Mouse (Mus musculus) hindbrain, embryonic 12.5 days (tissue): ENCODE measurements at regions not wholly inside any gene's neighbourhood (a gene's known extent, or its start where the extent isn't known, plus 50 kb on each side); places are given as distances from the start of the nearest gene placed in this dataset.

Experiments
- ATAC-seq: fragments of 200-750 bp; cut with Nextera tagmentation; 2 replicates; pipeline ENCODE4 v1.8.0; 2017; ENCODE audit warnings: moderate TSS enrichment; ENCODE audit not compliant: low FRiP score
- H3K27ac ChIP-seq: fragments of 300-500 bp; sonication (generic); 2 replicates; pipeline ENCODE4 v1.5.1; 2016; ENCODE audit warnings: mild to moderate bottlenecking
- H3K27me3 ChIP-seq: fragments of 300-500 bp; sonication (generic); 2 replicates; pipeline ENCODE4 v1.6.1; 2016; ENCODE audit warnings: mild to moderate bottlenecking
- H3K36me3 ChIP-seq: fragments of 300-500 bp; sonication (generic); 2 replicates; pipeline ENCODE4 v1.6.1; 2016; ENCODE audit warnings: mild to moderate bottlenecking
- H3K4me1 ChIP-seq: fragments of 300-500 bp; sonication (generic); 2 replicates; pipeline ENCODE4 v1.6.1; 2016
- H3K4me2 ChIP-seq: fragments of 300-500 bp; sonication (generic); replicated peaks from 2 replicates; pipeline ENCODE4 v1.6.1; 2016; ENCODE audit warnings: mild to moderate bottlenecking
- H3K4me3 ChIP-seq: fragments of 300-500 bp; sonication (generic); 2 replicates; pipeline ENCODE4 v1.5.1; 2016; ENCODE audit warnings: mild to moderate bottlenecking
- H3K9ac ChIP-seq: fragments of 300-500 bp; sonication (generic); 2 replicates; pipeline ENCODE4 v1.6.1; 2016; ENCODE audit warnings: mild to moderate bottlenecking, moderate library complexity
- H3K9me3 ChIP-seq: fragments of 300-500 bp; sonication (generic); replicated peaks from 2 replicates; pipeline ENCODE4 v1.6.1; 2016; ENCODE audit warnings: mild to moderate bottlenecking
- whole genome bisulfite sequencing: fragments of 180-500 bp; shearing (Covaris S2); methylation state at CpG from one replicate; pipeline ENCODE4 v1.1.7; 2016; 5-methylcytosine and 5-hydroxymethylcytosine counted together

- H3K27ac ChIP-seq, result no peak overlapping the region
- H3K36me3 ChIP-seq, result no peaks in the 10 kb centered on the region
- no peak overlapping the region for H3K4me2 ChIP-seq
- 47% methylated on average over 11 of the region's 11 CpGs for WGBS
- no peak overlapping the region for H3K4me3 ChIP-seq
- no peaks in the 10 kb centered on the region for H3K9me3 ChIP-seq
- peaks cover 17% of the 10 kb centered on the region for H3K4me1 ChIP-seq
- H3K27me3 ChIP-seq, result peaks cover 41% of the 10 kb centered on the region
- no peak overlapping the region for H3K9ac ChIP-seq
- ATAC-seq, result no peak
These were observed 85.6 kb upstream of the Spaca7 start for GRCm38 (mm10) chr8:12487201-12487600.

GRCm38 (mm10) chr8:12489194-12489593, 83.6 kb upstream of the Spaca7 start:
- ATAC-seq, result no peak
- H3K27me3 ChIP-seq, result peaks cover 34% of the 10 kb centered on the region
- H3K9ac ChIP-seq, result no peak overlapping the region
- no peak overlapping the region for H3K27ac ChIP-seq
- no peak overlapping the region for H3K4me3 ChIP-seq
- no peaks in the 10 kb centered on the region for H3K36me3 ChIP-seq
- H3K9me3 ChIP-seq, result no peaks in the 10 kb centered on the region
- peaks cover 13% of the 10 kb centered on the region for H3K4me1 ChIP-seq
- WGBS, result 94% methylated on average over 5 of the region's 5 CpGs
- H3K4me2 ChIP-seq, result no peak overlapping the region

- Histone ChIP-seq H3K9ac (no peak overlapping the region), H3K4me2 (no peak overlapping the region), H3K9me3 (no peaks in the 10 kb centered on the region), H3K36me3 (no peaks in the 10 kb centered on the region), H3K4me1 (peaks cover 12% of the 10 kb centered on the region; the same call in 1 of the 2 replicates), H3K27me3 (peaks cover 35% of the 10 kb centered on the region), H3K27ac (no peak overlapping the region), H3K4me3 (no peak overlapping the region)
- WGBS, result 88% methylated on average over 6 of the region's 6 CpGs
- no peak for ATAC-seq
These were observed 81.4 kb upstream of the Spaca7 start for GRCm38 (mm10) chr8:12491472-12491871.

DNA sequence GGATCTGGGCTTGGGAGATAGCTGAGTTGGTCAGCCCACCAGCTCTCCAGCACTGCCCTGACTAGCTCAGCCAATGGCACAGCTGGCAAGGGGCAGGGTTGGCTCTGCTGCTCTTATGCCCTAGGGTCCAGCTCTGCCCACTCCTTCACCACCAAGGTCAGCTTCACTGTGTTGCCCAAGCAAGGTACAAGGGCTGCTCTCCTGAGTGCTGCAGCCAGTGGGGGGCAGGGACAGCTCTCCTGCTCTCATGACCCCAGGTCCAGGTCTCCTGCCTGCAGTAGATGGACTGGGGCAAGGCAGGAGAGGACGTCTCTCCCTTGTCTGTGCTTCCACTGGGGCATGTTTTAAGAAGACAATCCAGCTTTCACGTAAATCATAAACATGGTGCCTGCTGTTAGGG, 80.4 kb upstream of the Spaca7 start:
- no peak overlapping the region for H3K9ac ChIP-seq
- WGBS, result 65% methylated on average over 2 of the region's 2 CpGs
- H3K4me2 ChIP-seq, result no peak overlapping the region
- H3K27me3 ChIP-seq, result peaks cover 37% of the 10 kb centered on the region
- H3K36me3 ChIP-seq, result no peaks in the 10 kb centered on the region
- no peaks in the 10 kb centered on the region for H3K9me3 ChIP-seq
- no peak overlapping the region for H3K4me3 ChIP-seq
- H3K27ac ChIP-seq, result no peak overlapping the region
- no peak for ATAC-seq
- H3K4me1 ChIP-seq, result peaks cover 12% of the 10 kb centered on the region

DNA sequence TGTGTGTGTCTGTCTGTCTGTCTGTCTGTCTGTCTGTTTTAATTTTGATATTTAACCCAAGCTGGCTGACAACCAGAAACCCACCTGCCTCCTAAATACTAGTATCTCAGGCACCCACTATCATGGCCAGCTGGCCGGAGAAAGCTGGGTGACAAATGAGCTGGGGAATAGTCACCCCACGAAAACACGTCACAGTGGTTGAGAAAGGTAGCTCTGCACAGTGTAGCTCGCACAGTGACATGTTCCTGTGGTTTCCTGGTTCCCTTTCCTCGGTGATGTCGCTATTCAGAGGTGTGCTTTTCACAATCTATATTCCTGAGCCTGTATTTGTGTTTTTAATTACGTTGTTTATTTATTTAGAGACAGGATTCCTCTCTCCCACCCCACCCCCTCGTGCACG, 78.3 kb upstream of the Spaca7 start:
- H3K4me2 ChIP-seq, result no peak overlapping the region
- H3K4me1 ChIP-seq, result peaks cover 13% of the 10 kb centered on the region
- H3K36me3 ChIP-seq, result no peaks in the 10 kb centered on the region
- no peak overlapping the region for H3K27ac ChIP-seq
- no peak for ATAC-seq
- WGBS, result 78% methylated on average over 9 of the region's 9 CpGs
- peaks cover 51% of the 10 kb centered on the region for H3K27me3 ChIP-seq
- H3K9me3 ChIP-seq, result no peaks in the 10 kb centered on the region
- H3K4me3 ChIP-seq, result no peak overlapping the region
- H3K9ac ChIP-seq, result no peak overlapping the region

- 10% methylated on average over 6 of the region's 6 CpGs for WGBS
These were observed 75.4 kb upstream of the Spaca7 start for GRCm38 (mm10) chr8:12497420-12497819.

GRCm38 (mm10) chr8:12499658-12500057, 73.2 kb upstream of the Spaca7 start:
- WGBS, result 12% methylated on average over 5 of the region's 5 CpGs
- ATAC-seq, result no peak
- Histone ChIP-seq H3K9ac (no peak overlapping the region), H3K4me1 (peaks cover 39% of the 10 kb centered on the region), H3K4me2 (no peak overlapping the region), H3K4me3 (no peak overlapping the region), H3K9me3 (no peaks in the 10 kb centered on the region), H3K27me3 (peaks cover 69% of the 10 kb centered on the region), H3K27ac (no peak overlapping the region), H3K36me3 (no peaks in the 10 kb centered on the region)

More at GRCm38 (mm10) chr8:12497420-12497819, 75.4 kb upstream of the Spaca7 start:
- Histone ChIP-seq H3K4me1 (peaks cover 23% of the 10 kb centered on the region), H3K27me3 (peaks cover 76% of the 10 kb centered on the region), H3K27ac (no peak overlapping the region), H3K9me3 (no peaks in the 10 kb centered on the region), H3K9ac (no peak overlapping the region), H3K36me3 (no peaks in the 10 kb centered on the region), H3K4me2 (no peak overlapping the region), H3K4me3 (no peak overlapping the region)
- no peak for ATAC-seq

DNA sequence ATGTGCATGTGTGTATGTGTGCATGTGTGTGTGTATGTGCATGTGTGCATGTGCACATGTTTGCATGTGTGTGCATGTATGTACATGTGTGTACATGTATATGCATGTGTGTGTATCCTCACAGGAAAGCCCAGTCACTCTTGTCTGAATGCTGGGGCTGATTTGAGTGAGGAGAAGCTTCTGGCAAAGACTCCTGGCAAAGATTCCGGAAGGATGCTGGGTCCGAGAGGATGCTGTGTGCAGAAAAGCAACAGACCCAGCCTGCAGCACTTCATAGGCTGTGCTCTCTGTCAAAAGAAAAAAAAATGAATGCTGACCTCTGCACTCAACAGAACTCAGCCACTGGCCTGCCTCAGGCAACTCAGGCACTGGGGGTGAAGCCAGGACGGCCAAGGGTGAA, 72.5 kb upstream of the Spaca7 start:
- Histone ChIP-seq H3K36me3 (no peaks in the 10 kb centered on the region), H3K4me1 (peaks cover 42% of the 10 kb centered on the region), H3K9me3 (no peaks in the 10 kb centered on the region), H3K27ac (no peak overlapping the region), H3K4me3 (no peak overlapping the region), H3K4me2 (no peak overlapping the region), H3K27me3 (peaks cover 71% of the 10 kb centered on the region), H3K9ac (no peak overlapping the region)
- WGBS, result 42% methylated on average over 3 of the region's 3 CpGs
- no peak for ATAC-seq

- peak overlapping the region; percentile 52 for H3K4me2 ChIP-seq
- H3K27me3 ChIP-seq, result peaks cover 69% of the 10 kb centered on the region
These were observed 71.0 kb upstream of the Spaca7 start for GRCm38 (mm10) chr8:12501824-12502223.

DNA sequence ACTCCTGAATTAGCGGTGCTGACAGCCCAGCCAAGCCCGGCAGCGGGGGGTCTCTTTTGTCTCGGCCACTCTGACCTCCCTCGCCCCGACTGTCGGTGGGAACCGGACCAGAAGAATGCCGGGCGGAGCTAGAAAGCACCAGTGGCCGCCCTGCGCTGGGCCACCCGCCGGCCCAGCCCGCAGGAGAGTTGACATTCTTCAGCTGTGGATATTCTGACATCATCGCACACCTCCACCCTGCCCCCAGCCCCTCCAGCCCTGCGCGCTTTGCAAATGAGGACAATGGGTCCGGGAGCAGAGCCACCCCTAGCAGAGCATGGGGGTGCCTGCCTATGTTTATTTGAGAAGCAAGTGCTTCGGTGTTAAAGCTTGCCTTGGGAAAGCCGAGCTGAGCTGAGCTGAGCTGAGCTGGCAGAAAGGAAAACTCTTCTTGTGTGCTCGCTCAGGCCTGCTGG, 70.5 kb upstream of the Spaca7 start:
- Histone ChIP-seq H3K4me1 (peaks cover 33% of the 10 kb centered on the region), H3K9me3 (no peaks in the 10 kb centered on the region), H3K4me3 (peak overlapping the region; percentile 24), H3K36me3 (no peaks in the 10 kb centered on the region), H3K27ac (no peak overlapping the region), H3K9ac (no peak overlapping the region), H3K27me3 (peaks cover 67% of the 10 kb centered on the region), H3K4me2 (peak overlapping the region; percentile 52)
- ATAC-seq, result peak; percentile 71; the same call in 1 of the 2 replicates
- under 1% methylated on average over 22 of the region's 22 CpGs for whole genome bisulfite sequencing

More at GRCm38 (mm10) chr8:12501824-12502223, 71.0 kb upstream of the Spaca7 start:
- Histone ChIP-seq H3K4me1 (peaks cover 38% of the 10 kb centered on the region), H3K9me3 (no peaks in the 10 kb centered on the region), H3K36me3 (no peaks in the 10 kb centered on the region), H3K27ac (no peak overlapping the region), H3K4me3 (peak overlapping the region; percentile 24; the same call in 1 of the 2 replicates), H3K9ac (no peak overlapping the region)
- ATAC-seq, result no peak
- WGBS, result 2% methylated on average over 11 of the region's 11 CpGs

- Histone ChIP-seq H3K27me3 (peaks cover 62% of the 10 kb centered on the region), H3K9me3 (no peaks in the 10 kb centered on the region), H3K27ac (no peak overlapping the region; the same call in 1 of the 2 replicates), H3K36me3 (no peaks in the 10 kb centered on the region), H3K4me3 (no peak overlapping the region), H3K4me1 (peaks cover 31% of the 10 kb centered on the region), H3K4me2 (peak overlapping the region; percentile 52), H3K9ac (no peak overlapping the region)
- 8% methylated on average over 6 of the region's 6 CpGs for WGBS
- no peak for ATAC-seq
These were observed 70.0 kb upstream of the Spaca7 start for GRCm38 (mm10) chr8:12502856-12503255.

GRCm38 (mm10) chr8:12503344-12503743, 69.5 kb upstream of the Spaca7 start:
- Histone ChIP-seq H3K9ac (no peak overlapping the region), H3K9me3 (no peaks in the 10 kb centered on the region), H3K27me3 (peaks cover 59% of the 10 kb centered on the region), H3K36me3 (no peaks in the 10 kb centered on the region), H3K27ac (no peak overlapping the region), H3K4me2 (peak overlapping the region; percentile 17; the same call in 1 of the 2 replicates), H3K4me1 (peaks cover 31% of the 10 kb centered on the region), H3K4me3 (no peak overlapping the region)
- 2% methylated on average over 14 of the region's 14 CpGs for WGBS
- ATAC-seq, result peak; percentile 30; the same call in 1 of the 2 replicates

DNA sequence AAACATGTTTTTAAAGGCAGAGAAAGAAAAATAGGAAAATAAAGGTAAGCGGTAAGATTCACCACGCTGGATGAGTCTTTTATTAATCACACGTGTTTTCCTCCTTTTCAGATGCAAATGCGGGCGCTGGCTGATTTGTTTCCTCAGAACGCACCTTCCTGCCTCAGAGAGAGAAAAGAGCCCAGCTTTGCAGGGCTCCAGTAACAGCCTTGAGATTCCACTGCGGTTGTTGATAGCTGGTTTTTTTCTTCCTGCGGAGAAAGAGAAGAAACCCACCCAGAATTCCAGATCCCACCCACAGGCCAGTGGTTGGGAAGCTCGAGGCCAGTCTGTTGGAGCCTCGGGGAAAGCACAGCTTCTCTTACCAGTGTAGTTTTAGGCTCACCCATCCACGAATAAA, 68.6 kb upstream of the Spaca7 start:
- Histone ChIP-seq H3K27me3 (peaks cover 60% of the 10 kb centered on the region), H3K4me2 (0 out of 2 replicates have a peak overlapping the region, but pooled peaks have one; percentile 3), H3K4me3 (no peak overlapping the region), H3K27ac (no peak overlapping the region), H3K9ac (no peak overlapping the region), H3K4me1 (peaks cover 31% of the 10 kb centered on the region), H3K36me3 (no peaks in the 10 kb centered on the region), H3K9me3 (no peaks in the 10 kb centered on the region)
- no peak for ATAC-seq
- 1% methylated on average over 11 of the region's 11 CpGs for WGBS
